Mouse (Mus musculus) retina, postnatal 1 day (tissue): Measurements from ENCODE around the gene Stx2.
"Not testable (repeated sequence)": the region's sequence is repeated elsewhere in the genome, so short reads cannot be mapped to it uniquely, and the experiment has no call there.

ENCODE experiments used
- DNase-seq: peaks from one replicate; pipeline ENCODE4 v3.0.0-alpha.2; 2012

The Stx2 gene

DNA sequence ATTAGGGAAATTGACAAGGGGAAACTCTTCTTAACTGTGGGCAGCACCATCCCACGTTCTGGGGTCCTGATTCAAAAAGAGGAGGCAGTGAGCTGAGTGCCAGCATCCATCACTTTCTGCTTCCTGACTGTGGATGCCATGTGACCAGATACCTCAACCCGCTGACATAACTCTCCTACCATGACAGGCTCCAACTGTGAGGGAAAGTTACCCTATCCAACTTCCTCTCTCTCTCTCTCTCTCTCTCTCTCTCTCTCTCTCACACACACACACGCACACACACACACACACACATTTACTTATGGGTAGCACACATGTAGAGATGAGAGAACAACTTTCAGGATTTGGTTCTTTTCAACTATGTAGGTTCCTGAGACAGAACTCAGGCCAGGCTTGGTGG is 1.2 kb upstream of the Stx2 start:
- DNase-seq: no peak

DNA sequence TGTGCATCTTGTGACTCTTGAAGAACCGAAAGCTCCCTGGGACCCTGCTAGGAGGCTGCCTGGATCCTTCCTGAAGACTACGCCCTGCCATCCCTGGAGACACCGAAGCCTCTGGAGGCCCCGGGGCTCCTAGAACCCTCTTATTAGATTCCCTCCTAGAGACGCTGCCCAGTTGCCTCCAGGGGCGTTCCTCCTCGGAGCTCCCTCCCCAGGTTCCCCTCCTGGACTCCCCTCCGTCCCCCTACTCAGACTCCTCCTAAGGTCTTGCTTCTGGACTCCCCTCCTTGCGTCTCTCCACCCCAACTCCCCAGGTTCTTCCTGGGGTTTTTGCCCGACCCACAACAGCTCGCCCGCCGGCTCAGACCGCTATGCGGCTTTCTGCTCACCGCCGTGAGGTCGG is 366 bp downstream of the Stx2 start:
- DNase-seq: no peak

DNA sequence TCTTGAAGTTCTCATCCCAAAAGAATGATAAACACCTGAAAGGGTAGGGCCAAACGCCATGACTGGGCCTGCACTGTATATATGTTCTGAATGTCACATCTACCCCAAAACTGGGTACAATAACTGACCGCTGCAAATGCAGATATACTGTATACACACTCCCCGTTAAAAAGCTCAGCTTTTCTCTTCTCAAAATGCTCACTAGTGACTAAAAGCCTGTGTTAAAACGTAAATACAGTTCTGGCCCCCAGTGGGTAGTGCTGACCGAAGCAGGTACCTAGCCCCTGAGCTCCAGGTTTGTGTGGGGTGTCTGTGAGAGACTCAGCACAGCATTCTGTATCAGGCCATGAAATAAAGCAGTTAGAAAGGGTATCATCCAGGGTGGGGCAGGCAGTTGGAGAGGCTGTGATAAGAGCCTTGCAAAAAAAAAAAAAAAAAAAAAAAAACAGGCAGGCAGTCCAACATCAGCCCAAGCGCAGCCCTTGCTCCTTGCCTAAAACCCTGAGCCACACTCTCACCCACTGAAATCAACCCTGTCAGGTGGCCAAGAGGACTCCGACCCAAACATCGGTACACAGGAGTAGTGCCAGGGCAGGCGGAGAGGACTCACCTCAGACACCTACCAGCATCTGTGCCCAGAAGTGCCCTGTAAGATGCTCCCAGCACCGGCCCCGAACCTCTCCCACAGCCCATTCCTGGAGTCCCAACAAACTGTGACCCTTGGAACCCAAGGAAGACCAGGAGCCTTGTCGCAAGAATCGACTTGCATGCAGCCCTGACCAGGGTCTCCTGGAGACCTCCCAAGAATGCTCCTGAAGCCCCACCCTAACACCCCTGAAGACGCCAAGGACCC is 1.0 kb downstream of the Stx2 start:
- DNase-seq: no peak

DNA sequence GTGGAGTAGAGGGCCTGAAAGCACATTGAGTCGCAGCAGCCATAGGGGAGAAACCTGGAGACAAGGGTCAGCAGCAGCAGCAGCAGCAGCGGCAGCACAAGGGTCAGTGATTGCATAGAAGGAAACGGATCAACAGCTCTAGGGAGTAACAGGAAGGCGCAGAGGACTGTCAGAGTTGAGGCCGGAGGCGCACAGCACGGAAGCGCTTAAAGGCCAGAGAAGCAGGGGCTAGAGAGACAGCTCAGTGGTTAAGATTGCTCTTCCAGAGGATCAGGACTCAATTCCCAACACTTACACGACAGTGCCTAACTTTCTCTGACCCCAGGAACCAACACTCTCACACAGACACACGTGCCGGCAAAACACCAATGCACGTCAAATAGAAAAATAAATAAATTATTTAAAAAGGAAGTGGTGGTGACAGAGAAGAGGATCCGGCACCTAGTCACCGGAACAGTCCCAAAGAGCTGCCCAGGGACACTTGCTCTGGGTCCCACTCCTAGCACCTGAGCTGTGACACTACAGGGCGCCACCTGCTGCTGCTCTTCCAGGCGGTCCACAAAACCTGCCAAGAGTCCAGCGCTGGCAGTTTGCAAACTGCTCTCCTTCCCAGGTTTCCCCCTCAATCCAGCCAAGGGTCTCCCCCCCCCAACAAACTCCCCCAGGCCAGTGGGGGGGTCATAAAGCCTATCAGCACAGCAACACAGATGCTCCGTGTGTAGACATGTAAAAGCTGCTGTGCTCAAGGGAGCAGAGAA is 2.2 kb downstream of the Stx2 start:
- no peak for DNase-seq

DNA sequence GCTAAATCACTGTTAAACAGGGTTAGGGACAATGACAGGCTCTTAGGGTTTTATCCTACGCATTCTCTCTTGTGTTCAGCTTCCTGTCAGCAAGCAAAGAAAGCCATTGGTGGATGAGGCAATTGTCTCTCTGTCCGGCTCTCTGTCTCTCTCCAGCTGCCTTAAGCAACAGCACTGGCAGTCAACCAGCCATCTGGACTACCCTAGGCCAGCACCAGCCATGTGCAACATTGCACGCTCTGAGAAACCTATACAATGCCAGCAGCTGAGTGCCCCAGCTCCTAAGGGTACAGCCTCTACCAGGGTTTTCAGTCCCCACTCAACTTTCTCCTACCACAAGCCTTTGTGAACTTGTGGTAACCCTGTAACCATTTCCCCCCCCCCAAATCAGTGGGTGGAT is 3.0 kb downstream of the Stx2 start:
- no peak for DNase-seq

DNA sequence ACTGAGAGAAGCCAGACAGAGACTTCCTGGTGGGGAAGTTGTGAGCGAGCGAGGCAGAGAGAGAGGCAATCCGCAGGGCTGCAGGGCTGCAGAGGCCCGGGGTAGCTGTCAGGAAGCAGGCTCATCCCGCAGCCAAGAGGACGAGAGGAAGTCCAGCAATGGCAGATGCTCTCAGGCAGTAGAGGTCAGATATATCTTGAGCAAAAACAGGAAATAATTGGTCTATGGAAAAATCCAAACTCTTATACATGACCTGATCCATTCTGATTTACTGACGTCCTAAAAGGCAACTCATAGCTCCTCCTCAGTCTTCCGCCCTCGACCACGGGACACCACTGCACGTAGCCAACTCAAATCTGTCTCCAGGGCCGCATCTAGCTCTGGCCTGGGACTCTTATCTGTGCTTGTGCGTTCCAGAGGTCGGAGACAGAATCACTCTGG is 5.8 kb downstream of the Stx2 start:
- no peak for DNase-seq

DNA sequence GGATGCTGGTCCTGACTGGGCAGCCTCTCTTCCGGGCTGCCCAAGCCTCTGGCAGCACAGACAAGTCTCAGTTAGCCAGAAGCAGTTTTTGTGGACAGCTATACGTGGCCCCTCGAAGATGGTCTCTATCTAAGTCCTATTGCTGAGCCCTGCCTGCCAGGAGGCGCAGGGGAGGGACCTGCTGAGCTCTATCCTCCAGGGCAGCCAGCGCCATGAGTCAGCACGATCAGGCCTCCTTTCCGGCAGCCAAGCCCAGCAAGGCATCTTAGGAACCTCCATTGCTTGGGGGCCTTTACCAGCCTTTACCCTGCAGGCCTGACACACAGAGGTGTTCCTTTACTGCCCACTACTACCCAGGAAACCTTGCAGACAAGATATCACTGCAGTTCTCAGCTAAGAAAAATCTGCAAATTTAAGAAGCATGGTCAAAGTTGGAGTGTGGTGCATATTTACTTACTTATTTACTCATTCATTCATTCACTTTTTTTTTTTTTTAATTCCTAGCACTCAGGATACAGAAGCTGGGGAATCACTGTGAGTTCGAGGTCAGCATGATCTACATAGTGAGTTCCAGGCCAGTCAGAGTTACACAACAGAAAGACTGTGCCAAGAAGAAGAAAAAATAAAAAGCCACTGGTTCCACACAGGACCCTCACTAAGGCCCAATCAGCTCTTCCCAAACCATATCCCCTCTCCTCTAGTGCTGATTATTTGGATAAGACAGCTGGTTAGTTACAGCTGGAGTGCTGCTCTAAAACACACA is 7.5 kb downstream of the Stx2 start:
- no peak for DNase-seq

DNA sequence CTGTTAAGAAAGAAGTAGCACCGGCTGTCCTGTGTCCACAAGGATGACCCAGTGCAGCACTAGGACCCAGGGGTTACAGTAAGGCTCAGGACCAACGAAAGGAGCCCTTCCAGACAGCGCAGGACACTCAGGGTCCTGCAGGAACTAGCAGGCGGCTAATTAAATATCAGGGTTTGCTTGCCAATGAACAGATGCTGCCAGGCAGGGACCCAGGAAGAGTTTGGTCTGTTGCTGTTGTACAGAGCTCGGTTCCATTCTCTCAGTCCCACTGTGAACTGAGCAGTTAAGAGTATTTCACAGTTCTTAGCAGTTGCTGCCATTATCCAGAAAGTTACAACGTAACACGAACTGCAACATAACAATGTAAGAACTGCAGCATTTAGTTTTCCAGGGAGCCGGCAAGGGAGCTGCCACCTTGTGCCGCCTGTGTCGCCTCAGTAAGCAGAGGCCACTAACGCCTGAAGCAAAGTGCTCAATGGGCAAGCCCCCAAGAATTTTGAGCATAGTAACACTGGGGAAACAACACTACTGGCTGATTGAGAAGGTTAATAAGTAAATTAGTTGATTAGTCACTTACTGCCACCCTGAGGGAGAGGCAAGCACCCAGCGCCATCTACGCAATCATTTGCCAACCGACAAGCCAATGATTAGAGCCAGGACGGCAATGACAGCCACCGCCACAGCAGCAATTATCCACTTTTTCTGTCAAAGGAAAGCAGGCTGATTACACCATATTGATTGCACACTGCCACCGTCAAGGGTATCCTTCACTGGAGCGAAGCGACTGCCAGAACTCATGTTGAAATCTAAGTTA is 21.0 kb downstream of the Stx2 start:
- no peak for DNase-seq

DNA sequence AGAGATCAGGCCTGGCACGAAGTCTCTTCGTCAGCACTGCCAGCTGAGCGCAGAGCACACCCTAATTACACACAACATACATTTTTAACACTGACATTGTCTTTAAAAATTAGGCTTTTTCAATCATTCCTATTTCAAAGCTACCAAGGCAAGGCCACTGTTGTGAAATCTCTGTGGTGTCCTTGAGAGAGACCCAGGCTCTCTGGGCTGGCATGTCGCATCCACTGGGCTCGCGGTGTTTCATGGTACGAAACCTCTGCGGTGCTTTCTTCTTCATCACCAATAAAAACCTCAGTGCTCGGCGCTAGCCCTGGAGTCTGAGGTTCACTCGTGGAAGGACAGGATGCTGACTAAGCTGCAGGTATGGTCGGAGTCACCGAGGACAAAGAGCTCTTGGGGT is 22.4 kb downstream of the Stx2 start:
- DNase-seq: no peak

DNA sequence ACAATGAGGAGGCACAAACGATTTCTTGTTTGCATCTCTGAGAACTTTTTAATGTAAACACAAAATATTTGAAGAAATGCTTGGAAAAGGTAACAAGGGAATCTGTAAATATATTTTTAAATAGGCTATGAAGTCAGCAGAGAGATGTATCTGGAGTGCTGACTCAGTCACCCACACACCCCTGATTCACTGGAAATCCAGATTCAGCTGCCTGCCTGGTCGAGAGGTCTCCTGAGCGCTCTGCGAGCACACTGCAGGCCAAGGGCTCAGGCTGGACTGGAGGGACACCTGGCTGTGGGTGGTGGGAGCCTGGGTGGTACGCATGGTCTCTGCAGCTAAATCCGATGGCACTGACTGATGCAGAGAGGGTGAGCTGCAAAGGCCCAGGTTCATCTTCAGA is 23.8 kb downstream of the Stx2 start:
- DNase-seq: no peak

DNA sequence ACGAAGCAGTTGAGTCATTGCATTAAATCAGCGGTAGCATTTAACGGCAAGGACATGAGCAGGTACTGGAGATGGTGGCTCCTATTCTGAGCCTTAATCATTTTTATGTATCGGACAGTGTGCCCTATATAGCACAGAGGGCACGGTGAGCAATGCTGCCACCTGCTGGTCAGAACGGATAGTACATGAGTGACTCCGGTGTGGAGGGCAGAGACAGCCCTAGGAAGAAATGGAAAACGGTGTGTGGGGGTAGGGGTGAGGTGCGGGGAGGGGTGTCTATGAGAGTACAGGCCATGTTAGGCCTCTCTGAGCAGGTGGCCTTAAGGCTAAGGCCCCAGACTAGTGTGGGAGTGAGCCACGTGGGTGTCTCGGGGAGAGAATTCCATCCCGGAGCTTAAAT is 26.8 kb downstream of the Stx2 start:
- DNase-seq: peak; percentile 81

DNA sequence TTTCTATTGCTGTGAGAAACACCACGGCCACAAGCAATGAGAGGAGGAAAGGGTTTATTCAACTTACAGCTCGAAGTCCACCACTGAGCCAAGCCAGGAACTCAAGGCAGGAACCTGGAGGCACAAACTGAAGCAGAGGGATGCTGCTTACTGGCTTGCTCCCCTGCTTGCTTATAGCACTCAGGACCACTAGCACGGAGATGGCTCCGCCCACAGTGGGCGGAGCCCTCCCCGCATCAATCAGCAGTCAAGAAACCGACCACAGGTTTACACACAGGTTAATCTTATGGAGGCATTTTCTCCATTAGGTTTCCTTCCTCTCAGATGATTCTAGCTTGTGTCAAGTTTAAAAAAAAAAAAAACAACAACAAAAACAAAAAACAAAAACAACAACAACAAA is 27.5 kb downstream of the Stx2 start:
- no peak for DNase-seq

DNA sequence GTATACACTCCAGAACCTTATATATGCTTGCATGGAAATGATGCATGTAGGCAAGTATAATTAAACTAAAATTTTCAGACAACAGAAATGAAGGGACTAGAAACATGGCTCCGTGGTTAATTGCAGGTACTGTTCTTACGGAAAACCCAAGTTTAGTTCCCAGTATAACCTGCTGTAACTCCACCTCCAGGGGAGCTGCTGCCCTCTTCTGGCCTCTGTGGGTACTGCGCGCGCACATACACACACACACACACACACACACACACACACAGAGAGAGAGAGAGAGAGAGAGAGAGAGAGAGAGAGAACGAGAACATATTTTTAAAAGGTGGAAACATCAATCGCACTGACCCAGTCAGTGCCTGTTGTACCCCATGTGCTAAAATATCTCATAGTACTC is 29.4 kb downstream of the Stx2 start:
- DNase-seq: no peak

DNA sequence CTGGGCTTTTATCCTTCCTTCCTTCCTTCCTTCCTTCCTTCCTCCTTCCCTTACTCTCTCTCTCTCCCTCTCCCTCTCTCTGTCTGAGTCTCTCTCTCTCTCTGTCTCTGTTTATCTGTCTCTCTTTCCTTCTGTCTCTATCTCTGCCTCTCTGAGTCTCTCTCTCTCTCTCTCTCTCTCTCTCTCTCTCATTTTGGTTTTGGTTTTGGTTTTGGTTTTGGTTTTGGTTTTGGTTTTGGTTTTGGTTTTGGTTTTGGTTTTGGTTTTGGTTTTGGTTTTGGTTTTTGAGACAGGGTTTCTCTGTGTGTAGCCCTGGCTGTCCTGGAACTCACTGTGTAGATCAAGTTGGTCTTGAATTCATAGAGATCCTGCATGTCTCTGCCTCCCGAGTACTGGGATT is 30.9 kb downstream of the Stx2 start:
- not testable (repeated sequence) for DNase-seq

DNA sequence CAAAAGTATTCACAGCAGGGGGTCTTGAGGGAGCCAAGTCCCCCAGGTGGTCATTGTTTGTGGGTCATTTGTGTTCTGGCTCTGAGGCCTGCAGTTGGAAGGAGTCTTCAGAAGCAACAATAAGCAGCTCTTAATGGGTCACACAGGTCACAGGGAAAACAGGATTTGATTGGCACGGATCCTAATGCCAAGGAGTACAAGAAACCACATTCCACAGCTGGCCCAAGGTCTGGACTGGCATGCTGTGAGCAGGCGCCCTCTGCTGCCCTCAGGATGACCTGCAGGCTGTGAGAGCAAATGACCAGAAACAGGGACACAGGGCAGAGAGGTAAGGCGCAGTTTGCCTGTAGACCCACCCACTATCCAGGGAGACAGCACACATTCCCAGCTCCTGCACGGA is 32.1 kb downstream of the Stx2 start:
- peak; percentile 89 for DNase-seq

DNA sequence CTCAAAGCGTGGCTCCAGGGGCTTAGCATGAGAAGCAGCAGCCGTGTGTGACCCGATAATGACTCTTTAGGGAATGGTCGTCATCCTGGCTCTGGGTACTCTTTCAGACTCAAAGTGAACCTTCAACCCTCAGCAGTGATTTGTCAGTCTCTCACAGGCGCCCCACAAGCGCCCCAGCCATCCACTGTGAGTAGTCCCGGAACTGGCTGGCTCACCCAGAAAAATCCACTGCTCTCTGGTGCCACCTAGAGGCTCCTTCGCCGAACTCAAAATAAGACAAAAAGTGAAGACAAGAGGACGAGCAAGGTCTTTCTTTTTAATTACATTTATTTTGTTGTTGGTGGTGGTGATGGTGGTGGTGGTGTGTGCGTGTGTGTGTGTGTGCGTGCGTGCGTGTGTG is 37.1 kb downstream of the Stx2 start:
- peak; percentile 86 for DNase-seq

DNA sequence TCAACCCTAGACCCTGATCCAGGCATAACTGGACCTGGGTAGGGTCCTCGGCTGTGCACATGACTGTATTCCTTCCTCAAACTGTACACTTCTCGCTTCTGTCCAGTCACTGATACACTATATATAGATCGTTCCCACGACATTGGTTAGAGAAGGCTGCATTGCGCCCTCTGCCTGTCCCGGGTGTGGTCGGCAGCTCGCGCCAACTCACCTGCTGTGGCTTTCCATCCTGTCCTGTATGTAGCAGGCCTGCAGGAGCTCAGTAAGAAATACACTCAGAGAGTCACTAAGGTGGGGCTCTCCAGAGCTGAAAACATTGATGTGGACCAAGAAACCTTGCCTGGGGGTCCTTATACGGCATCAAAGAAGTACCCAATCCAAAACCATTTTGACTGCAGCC is 37.5 kb downstream of the Stx2 start:
- DNase-seq: no peak

DNA sequence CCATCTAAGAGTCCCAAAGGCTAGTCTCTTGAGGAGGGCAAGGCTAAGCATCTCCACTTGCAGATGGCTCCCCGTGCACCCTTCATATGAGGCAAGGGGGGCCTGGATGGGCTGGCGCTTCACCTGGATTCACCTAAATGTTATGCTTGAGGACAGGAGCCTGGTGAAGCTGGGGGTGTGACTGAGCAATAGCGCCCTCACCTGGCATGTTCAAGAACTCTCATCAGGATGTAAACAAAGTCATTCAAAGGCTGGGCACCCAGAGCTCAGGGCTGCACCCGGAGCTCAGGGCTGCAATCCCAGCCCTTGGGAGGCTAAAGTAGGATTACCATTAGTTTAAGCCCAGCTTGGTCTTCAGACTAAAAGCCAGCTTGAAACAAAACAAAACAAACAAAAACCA is 44.0 kb downstream of the Stx2 start:
- no peak for DNase-seq

DNA sequence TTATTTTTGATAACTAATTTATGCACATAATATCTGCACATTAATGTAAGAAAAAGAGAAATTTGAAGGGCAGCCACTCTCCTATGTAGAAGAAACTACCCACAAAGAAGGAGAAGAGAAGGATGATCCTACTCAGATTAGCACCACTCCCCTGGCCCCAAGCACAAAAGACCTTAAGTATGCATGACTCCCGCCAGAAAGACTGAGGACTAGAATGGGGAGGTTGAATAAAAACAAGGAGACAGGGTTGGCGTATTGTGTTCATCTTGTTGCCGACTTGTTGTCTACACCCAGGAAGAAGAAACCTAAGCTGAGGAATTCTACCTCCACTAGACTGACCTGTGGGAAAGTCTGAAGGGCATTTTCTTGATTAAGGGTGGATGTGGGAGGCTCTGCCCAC is 49.5 kb downstream of the Stx2 start:
- no peak for DNase-seq

DNA sequence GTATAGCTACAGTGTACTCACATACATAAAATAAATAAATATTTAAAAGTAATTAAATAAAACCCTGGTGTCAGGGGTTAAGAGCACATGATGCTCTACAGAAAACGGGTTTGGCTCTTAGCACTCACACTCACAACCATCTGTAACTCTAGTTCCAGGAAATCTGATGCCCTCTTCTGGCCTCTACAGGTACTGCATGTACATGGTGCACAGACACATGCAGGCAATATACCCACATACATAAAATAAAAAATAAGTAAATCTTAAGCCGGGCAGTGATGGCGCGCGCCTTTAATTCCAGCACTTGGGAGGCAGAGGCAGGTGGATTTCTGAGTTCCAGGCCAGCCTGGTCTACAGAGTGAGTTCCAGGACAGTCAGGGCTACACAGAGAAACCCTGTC is 54.0 kb downstream of the Stx2 start:
- DNase-seq: peak; percentile 55

DNA sequence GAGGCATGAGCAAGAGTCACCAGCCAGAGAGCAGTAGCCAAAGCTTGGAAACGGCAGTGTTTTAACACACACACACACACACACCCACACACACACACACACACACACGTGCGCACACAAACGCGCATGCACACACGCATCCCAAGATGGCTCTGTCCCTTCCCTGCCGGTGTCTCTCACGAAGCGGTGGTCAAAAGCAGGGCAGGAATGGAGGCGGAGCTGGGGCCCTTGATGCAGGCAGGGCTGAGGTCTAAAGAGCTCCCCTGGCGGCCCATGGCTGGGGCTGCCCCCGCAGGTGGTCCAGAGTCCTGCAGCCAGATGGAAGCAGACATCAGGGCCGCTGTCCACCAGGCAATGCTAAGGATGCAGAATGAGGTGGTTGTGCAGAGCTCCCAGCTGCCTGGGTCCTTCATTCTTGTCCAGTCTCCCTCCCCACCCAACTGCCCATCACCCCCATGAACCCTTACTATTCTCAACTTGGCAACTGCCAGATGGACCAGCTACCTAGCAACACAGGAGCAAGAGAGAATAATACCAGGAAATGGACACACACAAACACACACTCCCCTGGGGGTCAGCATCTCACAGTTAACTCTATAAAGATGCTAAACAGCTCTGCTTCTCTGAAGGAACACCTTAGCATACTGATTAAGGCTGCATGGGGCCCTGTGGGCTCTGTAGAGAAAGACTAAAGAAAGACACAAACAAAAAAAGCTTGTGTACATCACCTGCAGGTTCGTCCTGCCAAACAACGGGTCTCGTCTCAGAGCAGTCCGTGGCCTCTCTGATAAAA is 54.9 kb downstream of the Stx2 start, which contains the start of gene Rimbp2:
TSS of gene Rimbp2 (minus strand) at position 209 of the 793 bp plus-strand sequence.
- peak; percentile 91 for DNase-seq
